Mouse (Mus musculus): Measurements from ENCODE around the gene Whrn. TPM values are rescaled to one million over a fixed set of nuclear protein-coding genes. Genes with fewer than 3 reads are reported as not detected.

Whrn gene
- polyA plus RNA-seq, 1 experiment from 2014 or later: 5.6 TPM

DNA sequence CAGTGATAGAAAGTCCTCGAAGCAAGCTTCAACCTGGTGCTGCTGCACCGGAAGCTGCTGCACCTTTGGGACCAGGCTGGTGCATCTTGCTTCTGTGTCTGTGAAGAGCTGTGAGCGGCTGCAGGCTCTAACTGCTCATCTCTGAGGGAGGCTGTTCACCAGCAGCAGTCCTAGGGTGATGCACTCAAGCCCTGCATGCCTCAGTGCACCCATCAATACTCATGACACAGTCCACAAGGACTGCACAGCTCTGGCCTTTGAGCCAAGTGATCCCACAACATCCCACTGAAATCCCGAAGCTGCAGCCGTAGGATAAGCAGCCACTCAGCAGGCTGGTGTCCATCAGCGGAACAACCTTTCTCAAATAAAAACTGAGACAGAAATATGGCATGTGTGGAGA, 29.6 kb downstream of the Whrn start:
- Histone ChIP-seq H3K9ac (no peak overlapping the region), H3K4me2 (no peak overlapping the region), H3K4me1 (replicated peaks) (peaks cover 14% of the 10 kb centered on the region), H3K27me3 (peaks cover 8% of the 10 kb centered on the region; the same call in 1 of the 2 replicates), H3K4me3 (no peak overlapping the region), H3K9me3 (no peaks in the 10 kb centered on the region), H3K36me3 (no peaks in the 10 kb centered on the region; the same call in 1 of the 2 replicates), H3K27ac (no peak overlapping the region)
- 71% methylated on average over 6 of the region's 6 CpGs for WGBS
- ATAC-seq (ENCODE audit: low FRiP score): no peak

DNA sequence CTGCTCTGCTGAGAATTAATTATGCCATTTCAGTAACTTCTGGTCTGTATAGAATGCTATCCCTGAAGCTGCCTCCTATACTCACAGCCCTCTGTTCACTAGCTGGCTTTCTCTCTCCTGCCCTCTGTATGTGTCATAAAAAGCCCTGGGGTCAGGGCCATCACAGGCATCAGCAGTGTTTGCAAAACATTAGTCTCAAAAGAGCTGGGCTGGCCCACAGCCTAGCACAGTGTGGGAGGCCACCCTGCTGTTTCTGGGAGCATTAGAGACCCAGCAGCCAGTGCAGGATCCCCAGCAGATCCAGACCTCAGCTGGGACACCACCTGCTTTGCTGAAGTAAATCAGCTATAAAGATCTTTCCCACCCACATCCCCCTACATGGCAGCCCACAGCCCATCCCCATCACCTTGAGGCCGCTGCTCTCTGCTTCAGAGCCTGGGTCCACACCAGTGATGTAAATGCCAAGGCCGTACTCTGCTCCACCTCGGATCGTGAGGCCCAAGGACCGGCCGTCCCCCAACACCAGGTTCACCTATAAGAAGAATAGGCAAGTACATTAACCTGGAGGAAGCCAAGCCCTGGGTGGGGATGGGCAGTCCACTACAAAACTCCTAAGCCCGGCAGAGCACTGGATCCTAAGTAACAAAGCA, 34.8 kb downstream of the Whrn start:
- H3K9me3 ChIP-seq: no peaks in the 10 kb centered on the region
- no peak overlapping the region for H3K9ac ChIP-seq
- 69% methylated on average over 7 of the region's 7 CpGs for WGBS
- H3K27ac ChIP-seq: peak overlapping the region; percentile 12; the same call in 1 of the 2 replicates
- H3K27me3 ChIP-seq: peaks cover 8% of the 10 kb centered on the region; the same call in 1 of the 2 replicates
- H3K4me3 ChIP-seq: no peak overlapping the region
- H3K36me3 ChIP-seq: no peaks in the 10 kb centered on the region
- peaks cover 35% of the 10 kb centered on the region for H3K4me1 ChIP-seq (replicated peaks)
- ATAC-seq (ENCODE audit: low FRiP score): no peak
- H3K4me2 ChIP-seq: no peak overlapping the region

DNA sequence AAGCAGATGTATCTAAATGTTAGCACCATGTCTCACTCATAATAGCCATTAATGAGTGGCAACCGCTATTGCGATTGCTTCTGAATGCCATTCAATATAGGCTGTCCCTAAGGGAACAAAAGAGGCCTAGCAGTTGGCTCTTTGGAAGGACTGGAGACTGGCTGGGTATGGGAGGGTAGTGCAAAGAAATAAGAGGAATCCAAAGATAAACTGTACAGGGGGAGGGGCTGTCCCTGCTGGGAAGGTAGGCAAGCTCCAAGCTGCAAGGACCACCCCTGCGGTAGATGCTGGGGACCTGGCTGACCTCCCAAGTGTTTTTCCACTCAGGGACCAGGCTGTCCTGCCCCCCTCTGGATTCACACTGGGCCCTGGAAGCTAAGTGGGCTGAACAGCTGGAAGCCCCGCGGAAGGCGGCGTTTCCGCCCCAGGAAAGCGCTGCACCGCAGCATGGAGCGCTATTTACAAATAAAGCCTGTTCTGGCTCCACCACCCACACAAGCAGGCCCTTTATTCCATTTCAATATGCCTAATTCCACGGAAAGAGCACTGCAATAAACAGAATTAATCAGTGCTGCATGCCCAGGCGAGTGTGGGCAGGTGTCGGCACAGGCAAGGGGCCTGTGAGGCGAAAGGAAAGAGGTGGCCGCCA, 36.5 kb downstream of the Whrn start:
- 6% methylated on average over 16 of the region's 16 CpGs for WGBS
- peak overlapping the region; percentile 29 for H3K4me2 ChIP-seq
- H3K36me3 ChIP-seq: no peaks in the 10 kb centered on the region
- H3K9me3 ChIP-seq: no peaks in the 10 kb centered on the region
- peaks cover 8% of the 10 kb centered on the region; the same call in 1 of the 2 replicates for H3K27me3 ChIP-seq
- ATAC-seq (ENCODE audit: low FRiP score): peak; percentile 54
- peak overlapping the region; percentile 72 for H3K27ac ChIP-seq
- peak overlapping the region; percentile 43; the same call in 1 of the 2 replicates for H3K9ac ChIP-seq
- no peak overlapping the region for H3K4me3 ChIP-seq
- H3K4me1 ChIP-seq (replicated peaks): peaks cover 34% of the 10 kb centered on the region

DNA sequence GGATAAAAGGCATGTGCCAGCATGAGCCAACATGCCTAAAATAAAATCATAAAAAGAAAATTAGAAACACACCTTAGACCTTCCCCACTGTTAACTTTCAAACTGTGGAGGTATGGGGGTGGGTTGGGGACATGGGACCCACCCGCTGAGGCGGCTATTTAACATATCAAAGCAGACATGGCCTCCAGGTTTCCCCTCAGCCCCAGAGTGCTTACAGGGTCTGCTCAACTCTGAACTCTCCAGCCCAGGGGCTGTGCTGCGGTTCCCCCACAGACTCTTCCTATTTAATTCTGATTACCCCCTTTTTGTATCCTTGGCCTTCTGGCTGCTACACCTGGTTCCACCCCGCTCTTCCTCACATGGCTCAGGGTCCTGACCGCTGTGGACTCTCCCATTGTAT, 39.2 kb downstream of the Whrn start:
- Histone ChIP-seq H3K27me3 (peaks cover 2% of the 10 kb centered on the region; the same call in 1 of the 2 replicates), H3K9ac (no peak overlapping the region), H3K4me1 (replicated peaks) (peaks cover 37% of the 10 kb centered on the region), H3K27ac (no peak overlapping the region), H3K9me3 (no peaks in the 10 kb centered on the region), H3K4me2 (no peak overlapping the region), H3K4me3 (no peak overlapping the region), H3K36me3 (no peaks in the 10 kb centered on the region)
- 51% methylated on average over 5 of the region's 5 CpGs for WGBS
- ATAC-seq (ENCODE audit: low FRiP score): no peak

DNA sequence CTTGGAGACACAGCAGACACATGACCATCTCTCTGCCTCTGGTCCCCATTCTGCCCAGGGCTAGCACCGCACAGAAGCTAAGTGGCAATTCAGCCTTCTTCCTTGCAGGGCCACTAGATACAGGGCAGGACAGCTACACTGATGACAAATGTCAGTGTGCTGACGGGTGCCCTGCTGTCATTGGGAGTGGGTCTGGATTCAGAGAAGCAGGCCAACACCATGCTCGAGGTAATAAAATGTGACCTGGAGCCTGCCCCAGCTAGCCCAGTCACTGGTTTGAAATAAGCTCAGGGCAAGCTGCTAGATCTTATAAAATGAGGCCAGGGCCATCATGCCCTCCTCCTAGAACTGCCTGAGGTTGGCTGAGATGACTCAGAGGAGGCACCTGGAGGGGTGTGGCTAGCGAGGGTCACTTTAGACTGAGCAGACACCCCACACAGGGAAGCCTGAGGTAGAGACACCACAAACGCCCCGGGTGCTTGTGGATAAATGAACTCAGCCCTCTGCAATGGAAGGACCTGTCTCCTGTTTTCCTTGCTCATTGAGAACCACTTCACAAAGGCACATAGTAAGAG, 41.8 kb downstream of the Whrn start:
- no peaks in the 10 kb centered on the region for H3K27me3 ChIP-seq
- peaks cover 4% of the 10 kb centered on the region for H3K36me3 ChIP-seq
- no peak overlapping the region for H3K9ac ChIP-seq
- no peak overlapping the region for H3K4me2 ChIP-seq
- 89% methylated on average over 6 of the region's 6 CpGs for WGBS
- no peak for ATAC-seq (ENCODE audit: low FRiP score)
- no peaks in the 10 kb centered on the region for H3K9me3 ChIP-seq
- peaks cover 13% of the 10 kb centered on the region for H3K4me1 ChIP-seq (replicated peaks)
- no peak overlapping the region for H3K4me3 ChIP-seq
- H3K27ac ChIP-seq: no peak overlapping the region

DNA sequence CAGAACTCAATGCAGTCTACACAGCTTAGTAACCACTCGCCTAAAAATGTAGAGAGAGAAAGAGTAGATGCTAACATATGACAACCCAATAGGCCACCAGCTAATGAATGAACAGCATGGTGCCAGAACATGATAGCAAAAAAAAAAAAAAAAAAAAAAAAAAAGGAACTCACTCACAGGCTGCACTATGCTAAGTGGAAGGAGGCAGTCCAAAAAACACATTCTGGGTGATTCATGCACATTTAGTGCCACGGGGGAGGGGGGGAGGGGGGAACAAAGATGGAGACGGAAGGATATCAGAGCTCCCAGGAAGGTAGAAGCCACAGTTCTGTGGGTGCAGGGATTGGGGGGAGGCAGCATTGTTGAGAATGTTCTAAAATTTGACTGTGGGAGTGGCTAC, 43.2 kb downstream of the Whrn start:
- no peak overlapping the region for H3K27ac ChIP-seq
- ATAC-seq (ENCODE audit: low FRiP score): no peak
- H3K27me3 ChIP-seq: no peaks in the 10 kb centered on the region
- 0 out of 2 replicates have a peak, but pooled peaks cover 3% of the 10 kb centered on the region for H3K4me1 ChIP-seq (replicated peaks)
- H3K4me3 ChIP-seq: no peak overlapping the region
- no peak overlapping the region for H3K4me2 ChIP-seq
- H3K36me3 ChIP-seq: peaks cover 6% of the 10 kb centered on the region
- H3K9me3 ChIP-seq: no peaks in the 10 kb centered on the region
- WGBS: 70% methylated on average over 3 of the region's 3 CpGs
- no peak overlapping the region for H3K9ac ChIP-seq

DNA sequence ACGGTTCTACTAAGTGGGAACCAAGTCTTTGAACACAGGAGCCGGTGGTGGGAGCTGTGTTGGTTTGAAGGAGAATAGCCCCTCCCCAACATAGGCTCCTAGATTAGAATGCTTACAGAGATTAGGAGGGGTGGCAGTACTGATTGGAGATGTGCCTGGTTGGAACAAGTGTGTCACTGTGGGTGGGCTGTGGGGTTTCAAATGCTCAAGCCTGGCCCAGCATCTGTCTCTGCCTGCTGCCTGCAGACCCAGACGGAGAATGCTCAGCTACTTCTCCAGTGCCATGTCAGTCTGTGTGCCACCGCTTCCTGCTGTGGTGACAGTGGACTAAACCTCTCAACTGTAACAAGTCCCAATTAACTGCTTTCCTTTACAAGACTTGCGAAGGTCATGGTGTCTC, 45.2 kb downstream of the Whrn start:
- Histone ChIP-seq H3K4me3 (no peak overlapping the region), H3K27me3 (no peaks in the 10 kb centered on the region), H3K9me3 (peaks cover 4% of the 10 kb centered on the region; the same call in 1 of the 2 replicates), H3K36me3 (peaks cover 6% of the 10 kb centered on the region), H3K4me1 (replicated peaks) (0 out of 2 replicates have a peak, but pooled peaks cover 3% of the 10 kb centered on the region), H3K27ac (no peak overlapping the region), H3K4me2 (no peak overlapping the region), H3K9ac (no peak overlapping the region)
- WGBS: 85% methylated on average over 5 of the region's 5 CpGs
- ATAC-seq (ENCODE audit: low FRiP score): no peak

DNA sequence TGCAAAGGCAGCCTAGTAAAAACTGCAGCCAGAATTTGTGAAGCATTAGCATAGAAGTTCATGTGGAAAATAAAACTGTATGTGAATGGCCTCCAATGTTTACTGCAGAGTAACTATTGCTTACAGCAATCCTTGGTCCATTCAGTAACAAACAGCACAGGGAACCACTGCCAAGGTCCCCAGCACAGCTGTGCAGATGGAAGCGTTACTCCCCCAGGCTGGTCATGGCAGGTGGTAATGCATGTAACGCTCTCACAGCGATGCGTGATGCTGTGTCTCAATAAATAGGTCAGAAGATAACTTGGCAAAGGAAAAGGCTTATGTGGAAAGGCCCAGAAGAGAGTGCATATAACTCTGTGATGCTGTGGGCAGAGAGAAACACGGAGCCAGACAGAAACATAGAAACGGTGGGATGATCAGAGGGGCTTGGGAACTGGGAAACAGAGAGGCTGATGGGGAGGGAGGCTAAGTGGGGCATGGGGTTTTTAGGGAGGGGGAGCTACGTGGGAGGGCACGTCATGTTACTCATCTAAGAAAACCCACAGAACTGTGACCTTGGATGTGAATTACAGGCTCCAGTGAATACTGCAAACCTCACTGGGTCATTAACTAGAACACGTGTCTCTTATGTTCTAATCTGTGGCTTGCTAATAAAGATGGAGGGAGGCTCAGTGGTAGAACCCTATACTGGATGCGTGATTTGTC, 51.3 kb downstream of the Whrn start:
- Histone ChIP-seq H3K4me2 (no peak overlapping the region), H3K27me3 (no peaks in the 10 kb centered on the region), H3K9ac (no peak overlapping the region), H3K9me3 (peaks cover 4% of the 10 kb centered on the region; the same call in 1 of the 2 replicates), H3K36me3 (peaks cover 6% of the 10 kb centered on the region), H3K4me1 (replicated peaks) (peaks cover 6% of the 10 kb centered on the region; the same call in 1 of the 2 replicates), H3K4me3 (no peak overlapping the region), H3K27ac (no peak overlapping the region)
- WGBS: 66% methylated on average over 10 of the region's 10 CpGs
- no peak for ATAC-seq (ENCODE audit: low FRiP score)

DNA sequence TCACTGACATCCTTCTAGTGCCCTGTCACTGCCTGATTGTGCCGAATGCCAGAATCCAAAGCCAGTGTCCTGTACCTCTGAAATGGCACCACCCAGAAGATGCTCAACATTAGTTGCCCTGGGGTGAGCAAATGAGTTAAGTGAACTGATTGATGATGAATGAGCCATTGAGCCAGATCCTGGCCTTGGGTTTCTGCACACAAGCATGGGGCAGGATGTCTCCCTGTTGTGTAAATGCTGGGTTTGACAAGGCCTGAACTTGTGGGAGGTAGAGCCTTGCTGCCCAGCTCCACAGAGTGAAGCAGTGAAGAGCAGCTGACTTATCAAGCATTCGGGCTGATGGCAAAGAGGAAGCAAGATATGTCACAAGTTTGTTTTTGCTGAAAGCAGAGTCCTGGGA, 52.7 kb downstream of the Whrn start:
- no peak overlapping the region for H3K4me3 ChIP-seq
- 96% methylated on average over 2 of the region's 2 CpGs for WGBS
- ATAC-seq (ENCODE audit: low FRiP score): no peak

DNA sequence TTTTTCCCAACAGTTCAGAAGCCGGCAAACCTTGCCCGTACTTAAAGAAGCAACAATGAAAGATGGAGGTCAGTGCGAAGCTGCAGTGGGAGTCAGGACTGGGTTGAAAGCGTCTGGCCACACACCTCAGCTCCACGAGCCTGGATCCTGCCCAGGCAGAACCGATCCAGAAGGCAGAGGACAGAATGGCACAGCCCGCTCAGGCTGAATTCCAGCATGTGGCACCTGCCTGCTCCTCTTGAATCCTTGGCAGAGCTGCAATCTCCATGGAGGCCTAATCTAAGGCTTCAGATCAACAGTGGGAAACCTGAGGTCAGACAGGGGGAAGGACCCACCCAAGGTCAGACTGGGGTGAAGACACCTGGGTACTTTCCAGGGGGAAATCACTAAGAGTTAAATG, 54.2 kb downstream of the Whrn start:
- peaks cover 20% of the 10 kb centered on the region for H3K4me1 ChIP-seq (replicated peaks)
- no peak overlapping the region for H3K4me2 ChIP-seq
- H3K36me3 ChIP-seq: no peaks in the 10 kb centered on the region
- no peak overlapping the region for H3K27ac ChIP-seq
- ATAC-seq (ENCODE audit: low FRiP score): no peak
- WGBS: 94% methylated on average over 7 of the region's 7 CpGs
- no peak overlapping the region for H3K4me3 ChIP-seq
- H3K27me3 ChIP-seq: no peaks in the 10 kb centered on the region
- H3K9ac ChIP-seq: no peak overlapping the region
- peaks cover 4% of the 10 kb centered on the region; the same call in 1 of the 2 replicates for H3K9me3 ChIP-seq

More for the DNA sequence above, 52.7 kb downstream of the Whrn start:
- H3K9ac ChIP-seq: no peak overlapping the region
- H3K27ac ChIP-seq: no peak overlapping the region
- no peak overlapping the region for H3K4me2 ChIP-seq
- H3K36me3 ChIP-seq: no peaks in the 10 kb centered on the region
- no peaks in the 10 kb centered on the region for H3K27me3 ChIP-seq
- H3K9me3 ChIP-seq: peaks cover 4% of the 10 kb centered on the region; the same call in 1 of the 2 replicates
- H3K4me1 ChIP-seq (replicated peaks): peaks cover 7% of the 10 kb centered on the region

DNA sequence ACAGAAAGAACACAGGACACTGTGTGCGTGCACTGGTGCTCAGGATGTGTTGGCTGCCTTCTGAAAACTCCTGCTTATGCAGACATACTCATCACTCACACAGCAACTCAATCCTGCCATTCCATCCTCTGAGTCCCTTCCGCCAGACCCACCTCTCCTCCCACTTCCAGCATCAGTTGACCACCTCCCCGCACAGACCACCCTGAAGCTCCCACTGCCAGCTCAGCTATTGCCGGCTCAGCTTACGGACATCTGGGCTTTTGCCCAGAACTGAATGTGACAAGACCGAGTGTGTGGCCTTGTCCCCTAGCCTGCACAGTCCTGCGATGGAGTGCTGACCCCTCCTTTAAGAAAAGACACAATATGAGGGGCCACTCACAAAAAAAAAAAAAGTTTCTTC, 55.5 kb downstream of the Whrn start:
- no peaks in the 10 kb centered on the region for H3K36me3 ChIP-seq
- WGBS: 69% methylated on average over 7 of the region's 7 CpGs
- ATAC-seq (ENCODE audit: low FRiP score): no peak
- no peak overlapping the region for H3K4me2 ChIP-seq
- H3K9ac ChIP-seq: no peak overlapping the region
- H3K27me3 ChIP-seq: no peaks in the 10 kb centered on the region
- no peaks in the 10 kb centered on the region for H3K9me3 ChIP-seq
- peaks cover 20% of the 10 kb centered on the region for H3K4me1 ChIP-seq (replicated peaks)
- no peak overlapping the region for H3K27ac ChIP-seq
- H3K4me3 ChIP-seq: no peak overlapping the region

DNA sequence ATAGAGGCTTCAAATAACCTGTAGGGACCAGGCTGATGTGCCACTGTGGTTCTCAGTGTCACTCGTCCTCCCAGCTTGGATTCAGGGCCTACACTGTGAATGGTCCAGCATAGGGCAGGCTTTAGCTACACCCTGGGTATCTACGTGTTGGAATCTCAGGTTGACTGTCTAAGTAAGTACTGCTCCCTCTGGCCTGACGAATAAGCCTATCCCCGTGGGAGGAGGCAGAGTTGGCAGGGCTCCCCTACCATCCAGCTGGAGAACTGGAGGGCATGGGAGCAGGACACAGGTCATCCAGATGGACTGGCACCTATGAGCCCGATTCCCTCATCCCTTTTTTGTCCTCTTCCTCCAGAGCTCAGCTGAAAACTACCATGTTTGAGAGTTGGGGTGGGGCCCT, 57.8 kb downstream of the Whrn start:
- H3K4me3 ChIP-seq: no peak overlapping the region
- no peaks in the 10 kb centered on the region for H3K27me3 ChIP-seq
- WGBS: 84% methylated on average over 5 of the region's 5 CpGs
- H3K4me2 ChIP-seq: no peak overlapping the region
- H3K36me3 ChIP-seq: no peaks in the 10 kb centered on the region
- no peaks in the 10 kb centered on the region for H3K9me3 ChIP-seq
- H3K27ac ChIP-seq: no peak overlapping the region
- ATAC-seq (ENCODE audit: low FRiP score): 0 out of 2 replicates have a peak, but pooled peaks have one; percentile 30
- H3K9ac ChIP-seq: no peak overlapping the region
- peaks cover 14% of the 10 kb centered on the region for H3K4me1 ChIP-seq (replicated peaks)
